Mouse (Mus musculus) layer of hippocampus, adult 9-11 months (tissue): ENCODE measurements at regions not wholly inside any gene's neighbourhood (a gene's known extent, or its start where the extent isn't known, plus 50 kb on each side); places are given as distances from the start of the nearest gene placed in this dataset.

ENCODE experiments used
- DNase-seq: peaks from one replicate; pipeline ENCODE4 v3.0.0; 2022

GRCm38 (mm10) chr15:49043035-49043434, 4841.7 kb upstream of the Gm7489 start:
- DNase-seq = no peak

- DNase-seq = no peak
Observed at GRCm38 (mm10) chr15:49065069-49065468, 4819.6 kb upstream of the Gm7489 start.

DNA sequence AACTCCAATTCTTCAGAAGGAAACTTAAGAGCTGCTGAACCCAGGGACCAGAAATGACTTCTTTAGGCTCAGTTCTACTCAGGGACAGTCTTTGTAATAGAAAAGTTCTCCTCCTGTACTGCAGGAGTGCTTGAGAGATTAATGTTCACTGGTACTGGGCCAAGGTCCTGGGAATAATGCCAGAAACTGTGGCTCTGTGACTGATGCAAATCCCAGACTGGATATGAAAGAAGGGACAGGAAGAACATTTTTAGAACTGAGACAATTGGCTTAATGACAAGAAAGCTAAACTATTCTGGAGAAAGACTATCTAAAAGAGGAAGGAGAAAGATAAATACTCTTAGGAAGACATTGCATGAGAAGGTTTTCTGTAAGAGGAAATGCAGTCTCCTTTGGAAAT, 4818.8 kb upstream of the Gm7489 start:
- DNase-seq = peak; percentile 56

GRCm38 (mm10) chr15:49066367-49066766, 4818.3 kb upstream of the Gm7489 start:
- DNase-seq = no peak
